Mouse (Mus musculus) midbrain, postnatal 0 days (tissue): ENCODE data around the gene Alg14. TPM values are rescaled to one million over a fixed set of nuclear protein-coding genes. Genes with fewer than 3 reads are reported as not detected.

Experiments used
- ATAC-seq: fragments of 200-750 bp; cut with Nextera tagmentation; 2 replicates; pipeline ENCODE4 v1.8.0; 2017; ENCODE audit warnings: moderate number of reproducible peaks, mild to moderate bottlenecking, moderate TSS enrichment, moderate library complexity; ENCODE audit not compliant: low FRiP score
- DNase-seq: peaks from one replicate; pipeline ENCODE4 v3.0.0-alpha.2; 2015; ENCODE audit warnings: low spot score
- H3K27ac ChIP-seq: fragments of 300-500 bp; sonication (generic); 2 replicates; pipeline ENCODE4 v1.5.1; 2014; ENCODE audit warnings: low read depth, mild to moderate bottlenecking, low read length, mixed read lengths
- H3K27me3 ChIP-seq: fragments of 300-500 bp; sonication (generic); 2 replicates; pipeline ENCODE4 v1.6.1; 2014; ENCODE audit warnings: low read length, control low read depth, mixed read lengths; ENCODE audit not compliant: insufficient read depth
- H3K36me3 ChIP-seq: fragments of 300-500 bp; sonication (generic); 2 replicates; pipeline ENCODE4 v1.6.1; 2014; ENCODE audit warnings: low read length, control low read depth, mixed read lengths; ENCODE audit not compliant: insufficient read depth
- H3K4me1 ChIP-seq: fragments of 300-500 bp; sonication (generic); 2 replicates; pipeline ENCODE4 v1.6.1; 2014; ENCODE audit warnings: mild to moderate bottlenecking, control low read depth, antibody characterized with exemption, low read length, mixed read lengths; ENCODE audit not compliant: insufficient read depth
- H3K4me2 ChIP-seq: fragments of 300-500 bp; sonication (generic); 2 replicates; pipeline ENCODE4 v1.6.1; 2014; ENCODE audit warnings: low read depth, mild to moderate bottlenecking, low read length, mixed read lengths; ENCODE audit not compliant: poor library complexity, severe bottlenecking
- H3K4me3 ChIP-seq: fragments of 300-500 bp; sonication (generic); 2 replicates; pipeline ENCODE4 v1.5.1; 2014; ENCODE audit warnings: low read depth, mild to moderate bottlenecking, low read length, moderate library complexity
- H3K9ac ChIP-seq: fragments of 300-500 bp; sonication (generic); replicated peaks from 2 replicates; pipeline ENCODE4 v1.6.1; 2014; ENCODE audit warnings: mild to moderate bottlenecking, low read length, moderate library complexity, mixed read lengths; ENCODE audit not compliant: poor library complexity, severe bottlenecking
- H3K9me3 ChIP-seq: fragments of 300-500 bp; sonication (generic); 2 replicates; pipeline ENCODE4 v1.6.1; 2016; ENCODE audit warnings: low read length, control low read depth
- CTCF ChIP-seq: IDR thresholded peaks from 2 replicates; pipeline ENCODE4 v1.5.1; 2016; ENCODE audit warnings: antibody characterized with exemption, mild to moderate bottlenecking
- WGBS: fragments of 180-500 bp; shearing (Covaris S2); extraction: QIAGEN DNeasy Blood & Tissue Kit; methylation state at CpG from one replicate; pipeline ENCODE4 v1.1.7; 2014; 5-methylcytosine and 5-hydroxymethylcytosine counted together
- polyA plus RNA-seq: library from polyadenylated mRNA; unstranded; fragments of >200 nt; fragmentation: Nextera tagmentation; extraction: Ambion mirVana; gene quantifications from 2 replicates; pipeline ENCODE4 v1.2.1, GENCODE M21; 2015
- total RNA-seq: library from RNA; depleted of rRNA; stranded (reverse); fragments of >200 nt; gene quantifications from 2 replicates; pipeline ENCODE4 v1.2.3, GENCODE M21; 2014

Alg14 gene
- total and polyA plus RNA-seq, 2 experiments from 2014 or later: 18.8 to 26.0 TPM

- Histone ChIP-seq H3K4me2 (no peak overlapping the region), H3K9me3 (no peaks in the 10 kb centered on the region), H3K27me3 (no peaks in the 10 kb centered on the region), H3K36me3 (no peaks in the 10 kb centered on the region), H3K4me1 (0 out of 2 replicates have a peak, but pooled peaks cover 3% of the 10 kb centered on the region), H3K4me3 (no peak overlapping the region), H3K9ac (no peak overlapping the region), H3K27ac (no peak overlapping the region)
- 85% methylated on average over 6 of the region's 6 CpGs for WGBS
- TF ChIP-seq CTCF: no peak
- DNase-seq: no peak
- ATAC-seq: no peak
Observed at GRCm38 (mm10) chr3:121314149-121314548, 22.6 kb downstream of the Alg14 start.

GRCm38 (mm10) chr3:121315498-121315897, 23.9 kb downstream of the Alg14 start:
- Histone ChIP-seq H3K9me3 (no peaks in the 10 kb centered on the region), H3K4me1 (no peaks in the 10 kb centered on the region), H3K27me3 (no peaks in the 10 kb centered on the region), H3K36me3 (no peaks in the 10 kb centered on the region), H3K4me2 (no peak overlapping the region), H3K27ac (no peak overlapping the region), H3K9ac (no peak overlapping the region), H3K4me3 (no peak overlapping the region)
- ATAC-seq (no peak), DNase-seq (no peak)
- no peak for TF ChIP-seq CTCF
- 95% methylated on average over 7 of the region's 7 CpGs for WGBS

GRCm38 (mm10) chr3:121319906-121320305, 28.3 kb downstream of the Alg14 start:
- H3K9me3 ChIP-seq: no peaks in the 10 kb centered on the region
- H3K27ac ChIP-seq: no peak overlapping the region
- no peaks in the 10 kb centered on the region for H3K36me3 ChIP-seq
- no peak for DNase-seq
- H3K4me2 ChIP-seq: no peak overlapping the region
- H3K4me3 ChIP-seq: no peak overlapping the region
- 92% methylated on average over 6 of the region's 6 CpGs for WGBS
- no peaks in the 10 kb centered on the region for H3K4me1 ChIP-seq
- no peak overlapping the region for H3K9ac ChIP-seq
- no peak for TF ChIP-seq CTCF
- ATAC-seq: no peak
- H3K27me3 ChIP-seq: no peaks in the 10 kb centered on the region

GRCm38 (mm10) chr3:121320896-121321295, 29.3 kb downstream of the Alg14 start:
- ATAC-seq (no peak), DNase-seq (no peak)
- Histone ChIP-seq H3K36me3 (no peaks in the 10 kb centered on the region), H3K27me3 (no peaks in the 10 kb centered on the region), H3K27ac (no peak overlapping the region), H3K4me1 (no peaks in the 10 kb centered on the region), H3K9me3 (no peaks in the 10 kb centered on the region), H3K9ac (no peak overlapping the region), H3K4me2 (no peak overlapping the region), H3K4me3 (no peak overlapping the region)
- no peak for TF ChIP-seq CTCF
- WGBS: 67% methylated on average over 1 of the region's 1 CpGs

GRCm38 (mm10) chr3:121323371-121323770, 31.8 kb downstream of the Alg14 start:
- no peak overlapping the region for H3K27ac ChIP-seq
- WGBS: 97% methylated on average over 15 of the region's 15 CpGs
- no peak for ATAC-seq

GRCm38 (mm10) chr3:121327406-121327805, 35.8 kb downstream of the Alg14 start:
- H3K36me3 ChIP-seq: no peaks in the 10 kb centered on the region
- no peak overlapping the region for H3K4me3 ChIP-seq
- peaks cover 4% of the 10 kb centered on the region; the same call in 1 of the 2 replicates for H3K4me1 ChIP-seq
- no peaks in the 10 kb centered on the region for H3K27me3 ChIP-seq
- H3K9ac ChIP-seq: no peak overlapping the region
- no peak overlapping the region for H3K27ac ChIP-seq
- ATAC-seq (no peak), DNase-seq (peak; percentile 27)
- no peaks in the 10 kb centered on the region for H3K9me3 ChIP-seq
- 78% methylated on average over 5 of the region's 5 CpGs for whole genome bisulfite sequencing
- H3K4me2 ChIP-seq: no peak overlapping the region
- no peak for TF ChIP-seq CTCF

More at GRCm38 (mm10) chr3:121323371-121323770, 31.8 kb downstream of the Alg14 start:
- Histone ChIP-seq H3K27me3 (no peaks in the 10 kb centered on the region), H3K4me3 (no peak overlapping the region), H3K36me3 (no peaks in the 10 kb centered on the region), H3K4me1 (no peaks in the 10 kb centered on the region), H3K4me2 (no peak overlapping the region), H3K9me3 (no peaks in the 10 kb centered on the region), H3K9ac (no peak overlapping the region)
- no peak for DNase-seq
- TF ChIP-seq CTCF: no peak
